7 mouse cellular contexts compared by ENCODE assay signal in genomic region chr5:121586400-121587039, GRCm38 (mm10). TPM values are rescaled to one million over a fixed set of nuclear protein-coding genes. Genes with fewer than 3 reads are reported as not detected.
DNase-seq lines count a peak whose midpoint lies in the region; ATAC-seq lines count a peak whose summit lies in the region.

No protein-coding gene starts in this region.

- WGBS in stomach, embryonic 16.5 days = 37% methylated on average over 6 of the region's 6 CpGs

- 0 out of 2 replicates have a peak, but pooled peaks have one; percentile 18 for ATAC-seq in stomach, embryonic 16.5 days (ENCODE audit: insufficient read depth, low FRiP score)

- H3K9me3 ChIP-seq in stomach, embryonic 16.5 days (replicated peaks; ENCODE audit: control insufficient read depth, low read length) = no peaks in the 10 kb centered on the region

- H3K27ac ChIP-seq in stomach, embryonic 16.5 days (ENCODE audit: low read length) = peak overlapping the region; percentile 66

- DNase-seq in 416B (ENCODE audit: low read depth) = peak; percentile 84
- DNase-seq in CD4-positive, CD25-positive, alpha-beta regulatory T cell, adult 2 months (ENCODE audit: low read depth, low spot score) = peak; percentile 46
- peak; percentile 49 to 59 for DNase-seq in gastrocnemius, adult 8-10 months (ENCODE audit: low spot score in 2 of 2)
- peak; percentile 59 for DNase-seq in layer of hippocampus, adult 9-10 months (ENCODE audit: low spot score)
- DNase-seq in lung, postnatal 10 days = peak; percentile 90
- no peak for DNase-seq in cerebellum, adult 8-10 months

- H3K4me2 ChIP-seq in stomach, embryonic 16.5 days (ENCODE audit: low read depth, low read length) = no peak overlapping the region; the same call in 1 of the 2 replicates

- H3K36me3 ChIP-seq in stomach, embryonic 16.5 days (ENCODE audit: control insufficient read depth, insufficient read depth, low read length) = no peaks in the 10 kb centered on the region

- peaks cover 21% of the 10 kb centered on the region for H3K4me1 ChIP-seq in stomach, embryonic 16.5 days (ENCODE audit: control insufficient read depth, insufficient read depth, low read length)

- no peak overlapping the region for H3K4me3 ChIP-seq in stomach, embryonic 16.5 days (replicated peaks; ENCODE audit: low read length)

- no peaks in the 10 kb centered on the region for H3K27me3 ChIP-seq in stomach, embryonic 16.5 days (ENCODE audit: control insufficient read depth, insufficient read depth, low read length)

- no peak overlapping the region for H3K9ac ChIP-seq in stomach, embryonic 16.5 days (ENCODE audit: low read length)

RNA-seq across cellular contexts. Expression of gene Aldh2, which starts 7.1 kb away (rescaled TPM):
- total RNA-seq in gastrocnemius, adult 8-10 months (2022) = 100 to 1,000 TPM; 112 to 210 (median 157) TPM
- 224 and 249 TPM in 2 replicates for polyA plus RNA-seq in stomach, embryonic 16.5 days (2015; fragmentation: Nextera tagmentation; extraction: Ambion mirVana)

RNA-seq across cellular contexts. Expression of gene Acad12, which starts 32.2 kb away (rescaled TPM):
- total RNA-seq in gastrocnemius, adult 8-10 months (2022) = 10 to 100 TPM; 23.7 to 31.0 (median 28.0) TPM
- polyA plus RNA-seq in stomach, embryonic 16.5 days (2015; fragmentation: Nextera tagmentation; extraction: Ambion mirVana) = 2.6 and 2.8 TPM in 2 replicates

RNA-seq across cellular contexts. Expression of gene Mapkapk5, which starts 40.8 kb away (rescaled TPM):
- total RNA-seq in gastrocnemius, adult 8-10 months (2022) = 100 to 1,000 TPM; 112 to 152 (median 133) TPM
- 44.3 and 45.7 TPM in 2 replicates for polyA plus RNA-seq in stomach, embryonic 16.5 days (2015; fragmentation: Nextera tagmentation; extraction: Ambion mirVana)

RNA-seq across cellular contexts. Expression of gene Adam1a, which starts 41.2 kb away (rescaled TPM):
- 1 to 10 TPM; 1.1 to 1.9 (median 1.5) TPM for total RNA-seq in gastrocnemius, adult 8-10 months (2022)
- polyA plus RNA-seq in stomach, embryonic 16.5 days (2015; fragmentation: Nextera tagmentation; extraction: Ambion mirVana) = 0.81 and 1.3 TPM in 2 replicates

RNA-seq across cellular contexts. Expression of gene Gm42878, which starts 41.2 kb away (rescaled TPM):
- under 1 TPM in 1 of 4 experiments, not detected in 3; 0.94 TPM for total RNA-seq in gastrocnemius, adult 8-10 months (2022)
- polyA plus RNA-seq in stomach, embryonic 16.5 days (2015; fragmentation: Nextera tagmentation; extraction: Ambion mirVana) = 0.54 TPM in 1 of 2 replicates, not detected in the other
